Mouse (Mus musculus) spleen, postnatal 14 days (tissue): Measurements from ENCODE around the gene Rev1.

Source experiments
- DNase-seq, 2 experiments: peaks; one replicate each; pipeline ENCODE4 v3.0.0; 2021 to 2022; ENCODE audit warnings: low spot score in 2 of 2

Gene Rev1

DNA sequence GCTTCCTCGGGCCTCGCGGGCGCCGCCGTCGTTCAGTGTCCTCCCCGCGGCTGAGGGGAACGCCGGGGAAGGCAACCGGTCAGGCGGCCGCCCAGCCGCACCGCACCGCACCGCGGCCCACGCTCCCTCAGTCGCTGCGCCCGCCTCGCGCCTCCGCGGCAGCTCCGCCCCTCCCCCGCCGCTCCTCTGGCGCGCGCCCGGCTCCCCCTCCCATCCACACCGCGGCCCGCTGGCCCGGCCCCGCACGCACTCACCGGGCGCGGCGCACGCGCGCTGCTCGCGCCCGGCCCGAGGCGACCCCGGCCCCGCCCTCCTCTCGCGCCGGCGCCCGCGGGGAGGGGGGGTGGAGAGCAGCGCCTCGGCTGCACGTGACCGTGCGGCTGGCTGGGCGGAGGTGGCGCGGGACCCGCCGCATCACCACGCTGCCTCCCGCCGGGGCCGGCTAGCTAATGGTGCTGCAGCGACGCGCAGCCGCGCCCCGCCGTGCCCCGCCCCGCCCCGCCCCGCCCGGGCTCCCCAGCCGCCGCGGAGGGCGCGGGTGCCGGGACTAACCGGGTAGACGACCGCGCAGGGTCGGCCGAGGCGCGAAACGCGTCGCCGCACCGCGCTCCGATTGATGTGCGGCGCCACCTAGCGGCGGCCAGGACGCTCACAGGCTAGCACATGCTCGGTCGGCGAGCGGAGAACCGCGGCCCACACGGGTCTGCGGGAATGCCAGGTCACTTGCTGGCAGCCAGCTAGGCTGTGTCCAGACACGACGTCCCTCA lies at the start of gene Rev1:
Gene Rev1, minus strand, starts transcription at position 301 of the 767 bp plus-strand sequence.
- peak; percentile 80 to 87 for DNase-seq

- no peak for DNase-seq
Observed at GRCm38 (mm10) chr1:38178929-38179328, 49.3 kb upstream of the Rev1 start.

DNA sequence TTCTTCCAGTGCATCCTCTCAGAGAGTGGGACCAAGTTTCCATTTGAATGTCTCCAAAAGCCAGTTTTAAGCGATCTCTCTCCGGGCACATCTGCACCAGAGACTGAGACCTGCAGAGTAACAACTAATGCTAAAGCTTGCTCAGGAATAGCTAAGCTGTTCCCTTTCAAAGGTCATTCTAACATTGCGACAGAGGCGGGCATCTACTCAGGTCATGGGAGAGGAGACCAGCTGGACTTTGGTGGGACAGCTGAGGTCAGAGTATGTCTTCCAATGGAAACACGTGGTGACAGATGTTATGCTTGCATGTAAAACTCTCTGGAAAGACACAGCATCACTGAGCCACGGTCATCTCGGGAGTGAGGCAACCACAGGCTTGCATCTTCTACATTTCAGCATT lies 46.5 kb upstream of the Rev1 start:
- no peak for DNase-seq

- DNase-seq = no peak
Observed at GRCm38 (mm10) chr1:38171874-38172273, 42.3 kb upstream of the Rev1 start.

GRCm38 (mm10) chr1:38165696-38166095 lies 36.1 kb upstream of the Rev1 start:
- no peak for DNase-seq

DNA sequence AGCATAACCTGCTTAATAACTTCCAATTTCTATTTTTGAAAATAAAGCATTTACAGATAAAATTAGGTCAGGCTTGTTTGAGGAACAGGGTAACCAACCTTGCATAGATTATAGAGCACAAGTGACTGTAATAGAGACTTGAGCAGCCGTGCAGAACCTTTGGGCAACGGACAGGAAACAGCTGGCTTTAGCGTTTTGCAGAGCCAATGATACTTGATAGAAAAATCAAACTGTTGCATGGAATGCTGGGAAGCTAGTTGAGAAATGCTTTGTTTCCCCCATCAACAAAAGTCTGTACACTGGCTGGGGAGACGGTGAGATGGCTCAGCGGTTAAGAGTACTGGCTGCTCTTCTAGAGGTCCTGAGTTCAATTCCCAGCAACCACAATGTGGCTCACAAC lies 20.5 kb upstream of the Rev1 start:
- no peak for DNase-seq

- DNase-seq = no peak
Observed at GRCm38 (mm10) chr1:38146008-38146407, 16.4 kb upstream of the Rev1 start.

DNA sequence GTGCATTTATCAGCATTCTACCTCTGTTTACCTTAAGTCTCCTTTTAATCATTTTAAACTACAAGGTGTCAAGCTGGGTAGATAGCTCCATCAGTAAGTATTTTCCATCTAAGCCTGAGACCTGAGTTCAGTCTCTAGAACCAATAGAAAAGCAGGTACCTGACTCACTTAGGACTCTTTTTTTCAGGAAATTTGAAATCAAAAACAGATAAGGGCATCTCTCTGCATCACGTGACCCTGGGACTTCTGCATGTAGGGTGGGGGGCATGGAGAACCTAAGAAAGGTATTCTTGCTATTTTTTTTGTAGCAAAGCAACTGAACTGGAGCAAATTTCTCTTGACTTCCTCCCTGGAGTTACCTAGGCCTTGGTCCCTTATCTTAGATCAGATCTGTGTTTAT lies 11.8 kb upstream of the Rev1 start:
- no peak for DNase-seq

- DNase-seq = no peak
Observed at GRCm38 (mm10) chr1:38140911-38141310, 11.3 kb upstream of the Rev1 start.

- peak in 1 of 2 experiments; percentile 20 for DNase-seq
Observed at GRCm38 (mm10) chr1:38139396-38139795, 9.8 kb upstream of the Rev1 start.

DNA sequence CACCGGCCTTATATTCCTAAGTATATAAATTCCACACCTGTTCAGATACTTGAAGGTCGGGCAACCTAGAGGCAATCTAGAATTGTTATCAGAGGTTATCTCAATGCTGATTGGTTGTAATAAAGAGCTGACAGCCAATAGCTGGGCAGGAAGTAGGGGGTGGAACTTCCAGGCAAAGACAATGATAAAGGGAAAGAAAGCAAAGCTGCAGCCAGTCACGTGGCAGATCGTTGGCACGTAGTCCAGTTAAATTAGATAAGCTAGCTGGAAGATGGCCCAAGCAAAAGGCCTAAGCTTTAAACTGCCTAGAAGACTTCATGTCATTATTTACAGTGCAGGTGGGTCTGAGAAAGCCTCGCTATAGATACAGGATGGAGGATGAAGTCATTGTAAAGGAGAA lies 3.3 kb upstream of the Rev1 start:
- no peak for DNase-seq

DNA sequence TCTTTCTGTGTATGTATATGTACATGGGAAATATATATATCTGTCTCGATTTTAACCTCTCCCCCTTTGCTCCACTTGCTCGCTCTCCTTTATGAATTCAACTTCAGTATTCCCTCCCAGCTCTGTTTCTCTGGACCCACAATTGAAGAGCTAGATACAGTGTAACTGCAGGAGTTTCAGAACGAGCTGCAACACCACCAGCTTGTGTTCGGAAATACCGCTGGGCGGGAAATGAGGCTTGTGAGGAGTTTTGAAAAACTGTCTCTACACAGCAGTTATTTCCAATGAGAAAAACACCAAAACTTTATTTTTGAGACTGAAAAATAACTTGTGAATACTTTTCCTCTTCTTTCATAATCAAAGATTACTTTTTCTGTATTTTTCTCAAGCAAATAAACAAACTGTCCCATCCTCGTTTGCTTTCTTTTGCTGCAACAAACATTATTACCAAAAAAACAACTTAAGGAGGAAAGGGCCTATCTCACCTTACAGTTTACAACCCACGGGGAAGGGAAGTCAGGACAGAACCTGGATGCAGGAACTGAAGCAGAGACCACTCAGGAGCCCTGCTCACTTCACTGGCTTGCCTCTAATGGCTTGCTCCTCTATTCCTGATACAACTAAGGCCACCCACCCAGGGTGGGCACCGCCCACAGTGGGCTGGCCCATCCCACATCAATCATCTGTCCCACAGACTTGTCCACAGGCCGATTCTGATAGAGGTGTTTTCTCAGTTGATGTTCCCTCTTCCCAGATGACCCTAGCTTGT lies 1.3 kb upstream of the Rev1 start:
- peak; percentile 18 to 28 for DNase-seq

DNA sequence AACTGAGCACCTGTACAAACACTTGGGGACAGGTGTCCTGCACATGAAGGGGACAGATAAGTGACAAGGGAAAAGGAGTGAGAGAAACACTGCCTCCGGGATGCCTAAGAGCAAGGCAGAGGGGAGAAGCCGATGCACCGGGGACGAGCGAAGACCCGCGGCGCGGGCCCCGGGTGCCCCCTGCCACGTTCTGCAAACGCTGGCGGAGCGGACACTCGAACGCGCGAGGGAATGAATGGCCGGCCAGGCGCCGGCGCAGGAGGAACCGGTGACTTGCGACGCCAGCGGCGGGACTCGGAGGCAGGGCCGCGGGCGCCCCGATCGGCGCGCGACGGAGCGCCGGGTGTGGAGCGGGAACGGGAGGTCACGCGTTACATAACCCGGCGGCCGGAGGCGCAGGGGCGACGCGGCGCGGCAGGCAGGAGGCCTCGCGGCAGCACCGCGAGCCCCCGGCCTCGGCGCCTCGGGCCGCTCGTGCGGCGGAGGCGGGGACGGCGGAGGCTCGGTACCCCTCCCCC lies 623 bp downstream of the Rev1 start:
- DNase-seq = peak; percentile 31 to 47

- no peak for DNase-seq
Observed at GRCm38 (mm10) chr1:38127036-38127435, 2.6 kb downstream of the Rev1 start.

DNA sequence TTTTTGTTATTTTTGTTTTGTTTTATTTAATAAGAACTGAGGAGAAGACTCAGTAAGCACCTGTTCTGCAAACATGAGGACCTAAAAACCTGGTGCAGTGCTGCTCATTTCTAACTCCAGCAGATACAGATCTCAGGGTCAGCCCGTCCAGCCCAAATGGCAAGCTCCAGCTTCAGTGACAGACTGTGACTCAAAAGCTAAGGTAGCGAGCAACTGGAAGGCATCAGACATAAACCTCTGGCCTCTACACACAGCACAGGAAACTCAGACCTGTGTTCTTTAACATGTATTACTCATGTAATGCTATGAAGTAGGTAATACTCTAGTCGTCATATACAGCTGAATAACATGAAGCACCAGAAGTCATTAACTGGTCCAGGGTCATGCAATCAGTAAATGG lies 3.2 kb downstream of the Rev1 start:
- no peak for DNase-seq

DNA sequence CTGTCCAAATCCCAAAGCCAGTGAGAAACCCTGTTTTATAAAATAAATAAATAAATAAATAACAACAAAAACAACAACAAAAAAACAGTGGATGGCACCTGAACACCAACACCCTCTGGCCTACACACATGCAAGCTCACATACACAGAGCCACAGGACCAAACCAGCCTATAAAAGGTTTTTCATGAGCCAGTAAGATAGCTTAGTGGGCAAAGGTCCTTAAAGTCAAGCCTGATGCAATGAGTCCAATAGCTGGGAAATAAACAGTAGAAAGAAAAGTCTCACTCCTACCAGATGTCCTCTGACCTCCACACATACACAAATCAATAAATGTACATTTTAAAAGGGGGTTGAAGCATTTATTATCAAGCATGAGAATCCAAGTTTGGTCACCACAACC lies 5.3 kb downstream of the Rev1 start:
- DNase-seq = no peak

- no peak for DNase-seq
Observed at GRCm38 (mm10) chr1:38120877-38121276, 8.7 kb downstream of the Rev1 start.

DNA sequence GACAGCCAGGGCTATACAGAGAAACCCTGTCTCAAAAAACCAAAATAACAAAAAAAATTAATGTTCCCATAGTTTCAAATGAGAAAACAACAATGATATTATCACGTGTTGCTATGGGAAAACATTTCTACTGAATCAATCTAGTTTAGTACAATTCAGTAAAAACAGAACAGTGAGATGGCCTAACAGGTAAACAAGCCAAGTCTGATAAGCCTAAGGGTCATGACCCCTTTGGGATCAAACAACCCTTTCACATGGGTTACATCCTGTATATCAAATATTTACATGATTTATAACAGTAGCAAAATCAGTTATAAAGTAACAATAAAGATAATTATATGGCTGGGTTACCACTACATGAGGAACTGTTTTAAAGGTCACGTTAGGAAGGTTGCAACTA lies 11.0 kb downstream of the Rev1 start:
- DNase-seq = no peak

DNA sequence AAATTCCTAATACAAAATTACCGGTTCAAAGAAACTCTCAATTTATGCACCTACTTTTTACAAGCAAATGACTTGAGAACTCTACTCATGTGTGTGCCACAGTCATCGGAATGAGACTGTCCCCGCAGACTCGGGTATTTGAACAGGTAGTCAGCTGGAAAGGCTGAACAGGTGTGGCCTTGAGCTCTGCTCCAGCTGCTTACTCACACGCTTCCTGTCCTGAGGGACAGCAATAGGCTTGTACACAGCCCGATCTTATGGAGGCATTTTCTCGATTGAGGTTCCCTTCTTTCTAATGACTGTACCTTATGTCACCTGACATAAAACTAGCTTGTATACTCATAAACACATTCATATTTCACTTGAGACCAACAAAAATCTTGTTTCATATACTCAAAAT lies 19.8 kb downstream of the Rev1 start:
- no peak for DNase-seq

GRCm38 (mm10) chr1:38103813-38104212 lies 25.8 kb downstream of the Rev1 start:
- DNase-seq = no peak

- DNase-seq = no peak
Observed at GRCm38 (mm10) chr1:38103214-38103613, 26.4 kb downstream of the Rev1 start.

DNA sequence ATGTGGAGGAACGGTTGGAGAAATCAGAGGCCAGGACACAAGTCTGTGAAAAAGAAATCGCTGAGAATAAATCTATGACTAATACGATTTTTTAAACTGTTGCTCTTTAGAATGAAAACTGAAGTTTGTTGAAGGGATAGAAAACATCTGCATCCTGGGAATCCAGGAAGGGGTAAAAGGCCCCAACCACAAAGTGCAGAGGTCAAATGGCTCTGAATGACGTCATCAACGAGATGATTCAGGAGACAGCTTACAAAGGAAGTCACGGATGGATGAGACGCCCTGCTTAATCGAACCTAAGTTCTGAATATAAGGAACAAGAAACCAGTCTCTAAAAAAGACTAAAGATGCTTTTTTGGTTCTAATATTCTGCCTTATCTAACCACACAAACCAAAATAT lies 48.3 kb downstream of the Rev1 start:
- DNase-seq = no peak

DNA sequence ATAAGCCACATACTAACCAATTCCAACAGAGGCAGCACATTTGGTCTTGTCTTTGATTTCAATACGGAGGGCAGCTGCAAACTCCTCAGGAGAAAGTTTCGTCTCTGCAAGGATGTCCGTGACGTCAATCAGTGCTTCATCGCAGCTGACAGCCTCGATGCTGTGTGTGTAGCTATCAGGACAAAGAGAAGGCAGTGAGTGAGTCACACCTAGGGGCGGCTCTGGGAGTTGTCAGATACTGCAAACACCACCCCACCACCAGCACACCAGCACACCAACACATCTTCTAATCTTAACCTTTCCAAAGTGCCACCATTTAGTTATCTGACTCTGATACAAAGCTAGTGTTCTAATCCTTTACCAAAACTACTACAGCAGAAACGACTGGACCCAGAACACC lies 58.3 kb downstream of the Rev1 start:
- DNase-seq = no peak
